Mouse (Mus musculus) lung, adult 18-20 months (tissue): ENCODE results near the gene Olfr1100.

Experiments
- DNase-seq, 2 experiments: peaks; one replicate each; pipeline ENCODE4 v3.0.0; 2022; ENCODE audit warnings: mixed read lengths in 2 of 2

Olfr1100 gene

DNA sequence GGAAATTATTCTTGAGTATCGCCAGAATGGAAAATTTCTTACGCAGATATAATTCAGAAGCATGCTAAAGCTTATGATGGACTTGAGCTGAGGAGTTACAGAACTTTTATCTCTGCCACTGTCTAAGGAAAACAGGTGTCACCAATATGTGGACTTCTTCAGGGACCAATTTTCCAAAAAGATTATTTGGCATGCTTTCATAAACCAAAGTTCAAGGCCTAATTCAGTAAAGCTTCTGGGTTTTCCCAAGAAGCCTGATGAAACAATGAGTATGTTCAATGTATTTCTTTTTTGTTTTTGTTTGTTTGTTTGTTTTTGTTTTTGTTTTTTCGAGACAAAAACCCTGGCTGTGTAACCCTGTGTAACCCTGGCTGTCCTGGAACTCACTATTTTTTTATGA, at the start of gene Olfr1100:
Gene Olfr1100 (minus strand): TSS at position 101 of the 400 bp plus-strand sequence.
- DNase-seq = no peak

DNA sequence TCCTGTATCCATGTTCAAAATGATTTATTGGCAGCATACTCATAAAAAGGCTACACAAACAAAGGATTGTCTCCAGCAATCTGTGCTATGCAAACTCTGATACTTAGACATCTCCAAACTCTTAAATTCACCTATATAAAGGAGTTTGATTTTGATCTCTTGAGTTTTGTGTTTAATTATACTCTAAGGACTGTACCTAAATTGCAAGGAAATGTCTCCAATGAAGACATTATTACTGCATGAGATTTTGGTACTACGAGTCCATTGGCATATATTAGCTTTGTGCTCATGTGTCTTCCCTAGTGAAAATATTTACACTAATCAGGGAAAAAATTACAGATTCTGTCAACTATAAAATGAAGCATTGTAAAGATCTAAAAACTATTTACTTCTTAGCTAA, 47.2 kb upstream of the Olfr1100 start, which contains the start of gene Olfr1104:
Gene Olfr1104 (minus strand): TSS at position 101 of the 400 bp plus-strand sequence.
- DNase-seq = no peak

DNA sequence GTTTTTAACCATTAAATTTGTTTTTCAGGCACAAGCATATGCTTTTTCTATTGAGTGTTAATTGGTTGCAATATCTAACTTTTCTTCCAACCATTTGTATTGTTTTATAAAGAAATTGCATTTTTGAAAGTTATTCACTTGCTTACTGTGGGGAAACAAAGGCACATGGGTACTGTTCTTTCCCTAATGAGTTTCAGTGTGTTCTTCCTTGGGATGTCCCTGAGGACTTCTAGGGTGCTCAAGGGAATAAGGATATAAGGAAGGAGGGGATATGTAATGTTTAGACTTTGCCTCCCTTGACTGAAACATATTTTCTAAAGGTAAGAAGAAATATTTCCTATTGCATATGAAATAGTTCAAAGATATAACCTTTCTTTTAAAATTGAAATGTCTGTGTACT, 18.3 kb upstream of the Olfr1100 start, which contains the start of gene Olfr1102:
Gene Olfr1102 (plus strand): TSS at position 301 of the 400 bp plus-strand sequence.
- no peak for DNase-seq

DNA sequence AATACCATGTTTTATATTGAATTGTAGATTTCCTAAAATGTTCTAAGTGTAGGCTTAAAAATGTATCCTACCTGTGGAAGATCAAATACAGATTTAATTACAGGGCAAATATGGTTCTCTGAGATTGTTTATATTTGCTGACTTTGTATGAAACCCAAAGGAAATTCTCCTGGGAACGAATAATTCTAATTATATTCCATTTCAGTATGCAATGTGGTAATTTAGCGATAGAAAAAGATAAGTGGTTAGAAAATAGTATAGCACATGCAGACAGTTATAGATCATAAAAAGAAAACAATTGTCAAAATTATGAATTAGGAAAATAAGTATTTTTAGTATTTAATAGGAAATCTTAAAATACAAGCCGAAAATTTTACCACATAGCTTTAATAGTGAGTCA, 11.4 kb upstream of the Olfr1100 start, which contains the start of gene Olfr1101:
Gene Olfr1101 (minus strand): TSS at position 101 of the 400 bp plus-strand sequence.
- no peak for DNase-seq

- DNase-seq = no peak
Measured at GRCm38 (mm10) chr2:86960593-86960992, 19.2 kb downstream of the Olfr1100 start, which contains the start of gene Olfr1099. Olfr1099 (minus strand) TSS chr2:86960693.

DNA sequence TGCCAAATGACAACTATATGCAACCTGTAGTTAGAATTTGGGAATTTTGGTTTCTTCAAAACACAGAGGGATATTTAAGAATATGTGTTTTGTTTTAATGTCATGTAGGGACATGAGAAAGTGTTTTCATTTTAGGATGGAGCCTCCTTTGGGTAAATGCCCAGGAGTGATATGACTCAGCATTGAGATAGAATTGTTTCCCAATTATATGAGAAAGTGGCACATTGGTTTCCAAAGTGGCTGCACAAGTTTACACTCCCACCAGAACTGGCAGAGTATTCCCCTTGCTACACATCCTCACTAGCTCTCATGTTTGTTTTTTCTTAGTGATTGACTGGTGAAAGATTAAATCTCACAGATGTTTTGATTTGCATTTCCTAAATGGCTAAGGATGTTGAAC, 53.2 kb downstream of the Olfr1100 start:
- no peak for DNase-seq
